Mouse (Mus musculus): ENCODE data around the gene Itpkb.
"Not testable (repeated sequence)": the region's sequence is repeated elsewhere in the genome, so short reads cannot be mapped to it uniquely, and the experiment has no call there.

The Itpkb gene

DNA sequence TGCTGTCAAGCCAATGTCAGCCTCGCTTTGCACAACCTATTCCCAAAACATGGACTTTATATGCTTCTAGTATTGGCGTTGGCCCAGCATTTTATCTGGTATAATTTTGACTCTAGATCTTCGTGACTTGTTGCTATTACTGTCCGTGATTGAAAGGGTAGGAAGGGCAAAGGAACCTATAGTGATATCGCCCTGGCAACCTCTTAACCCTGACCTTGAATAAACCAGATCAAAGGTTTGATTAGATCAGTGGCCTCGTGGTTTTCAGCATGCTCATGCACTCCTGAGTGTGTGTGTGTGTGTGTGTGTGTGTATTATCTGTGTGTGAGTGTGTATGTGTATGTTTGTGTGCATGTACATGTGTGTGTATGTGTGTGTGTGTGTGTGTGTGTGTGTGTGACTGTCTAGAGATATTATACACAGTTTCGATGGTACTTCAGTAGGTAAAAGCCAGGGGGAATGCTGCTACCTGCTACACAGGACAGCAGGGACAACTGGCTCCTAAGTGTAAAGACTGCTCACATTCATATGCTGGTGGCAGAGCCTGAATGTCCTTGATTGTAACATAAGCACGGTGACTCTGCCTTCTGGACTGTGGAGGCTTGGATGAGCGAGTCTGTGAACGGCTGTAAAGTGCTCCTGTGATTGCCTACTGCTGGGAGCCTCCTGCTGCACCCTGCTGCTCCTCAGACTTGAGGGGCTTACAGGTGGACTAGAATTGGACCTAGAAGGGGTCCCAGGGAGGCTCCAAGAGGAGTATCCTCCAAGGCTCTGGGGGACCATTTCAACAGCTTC is 40.8 kb downstream of the Itpkb start:
- DNase-seq: no peak

DNA sequence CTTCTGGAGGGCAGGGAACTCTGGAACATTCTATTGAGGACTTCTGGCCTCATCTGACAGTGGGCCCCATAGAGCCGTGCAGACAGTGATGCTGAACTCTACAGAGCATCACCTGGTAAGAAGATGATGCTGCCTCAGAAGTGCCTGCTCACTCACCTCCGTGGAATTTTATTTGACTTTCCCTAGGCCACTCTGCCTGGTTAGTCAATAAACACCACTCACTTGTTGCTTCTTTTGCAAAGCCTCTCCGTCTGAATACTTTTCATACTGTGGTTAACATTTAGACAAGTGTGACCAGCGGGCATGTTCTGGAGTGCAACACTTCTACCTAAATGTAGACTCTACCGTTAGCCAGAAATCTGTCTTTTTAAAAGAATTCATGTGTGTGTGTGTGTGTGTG is 42.0 kb downstream of the Itpkb start:
- not testable (repeated sequence) for DNase-seq

DNA sequence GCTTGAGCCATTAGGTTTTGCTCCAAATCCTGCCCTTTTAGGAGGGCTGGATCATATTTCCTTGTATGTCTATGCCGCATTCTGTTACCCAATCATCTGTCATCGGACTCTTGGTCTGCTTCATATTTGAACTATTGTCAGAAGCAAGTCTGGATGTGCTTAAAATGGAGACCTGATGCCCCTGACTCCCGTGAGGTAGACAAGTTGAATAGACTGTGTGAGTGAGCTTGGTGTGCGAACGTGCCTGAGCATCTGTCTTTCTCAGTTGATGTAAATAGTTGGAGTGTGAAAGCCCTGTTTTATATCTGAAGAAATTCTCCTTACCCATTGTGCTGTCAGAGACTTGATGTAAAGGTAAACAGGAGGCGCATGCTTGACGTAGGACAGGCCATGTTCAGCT is 46.3 kb downstream of the Itpkb start:
- DNase-seq: no peak

DNA sequence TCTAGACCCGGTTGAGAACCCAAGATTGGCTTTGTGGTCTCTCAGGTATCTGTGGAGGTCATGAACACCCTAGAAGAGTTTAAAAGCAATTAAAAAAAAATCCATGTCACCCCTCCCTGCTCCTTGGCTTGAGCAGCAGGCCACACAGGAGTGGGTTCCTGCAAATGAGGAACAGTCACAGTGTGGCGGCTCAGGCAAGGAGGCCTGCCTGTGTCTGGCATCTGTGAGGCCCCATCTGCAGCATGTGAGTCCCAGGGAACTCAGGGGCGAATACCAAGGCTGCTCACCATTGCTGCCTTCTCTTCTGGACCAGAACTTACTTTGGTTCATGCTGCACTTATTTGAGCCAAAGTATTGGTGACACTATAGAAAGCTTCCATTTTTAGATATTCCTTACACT is 49.3 kb downstream of the Itpkb start:
- no peak for DNase-seq

DNA sequence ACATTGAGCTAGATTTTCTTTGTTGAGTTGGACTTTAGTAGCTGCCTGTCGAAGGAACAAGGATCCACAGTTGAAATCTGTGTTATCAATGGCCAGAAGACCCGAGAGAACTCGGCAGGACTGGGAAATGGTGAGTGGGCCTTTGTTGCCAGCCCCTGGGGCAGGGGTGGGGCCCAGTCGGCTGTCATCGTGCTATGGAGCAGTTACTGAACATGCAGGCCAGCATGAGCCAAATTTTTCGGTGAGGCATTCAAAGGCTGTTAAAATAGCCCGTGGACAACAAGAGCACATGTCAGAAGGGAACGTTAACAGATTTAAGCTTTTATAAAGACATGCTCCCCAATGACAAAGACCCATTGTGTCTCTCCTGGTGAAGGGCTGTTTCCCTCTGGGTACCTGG is 52.1 kb downstream of the Itpkb start:
- DNase-seq: no peak

DNA sequence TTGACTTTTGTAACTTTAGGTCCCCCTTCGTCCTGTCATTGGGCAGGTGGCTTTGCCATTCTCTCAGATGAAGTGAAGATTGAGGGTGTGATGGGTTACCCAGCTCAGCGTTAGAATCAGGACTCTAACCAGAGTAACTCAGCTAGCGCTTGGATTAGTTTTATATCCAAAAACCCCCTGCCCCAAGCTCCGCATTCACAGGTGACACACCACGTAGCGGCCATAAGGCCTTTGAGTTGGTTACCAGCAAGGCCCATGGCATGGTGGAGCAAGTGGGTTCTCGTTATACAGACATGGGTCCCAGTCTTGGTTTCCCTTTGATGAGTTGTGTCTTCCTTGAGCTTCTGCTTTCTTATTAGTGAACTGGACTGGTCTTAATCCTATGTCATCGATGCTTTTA is 53.6 kb downstream of the Itpkb start:
- DNase-seq: no peak

DNA sequence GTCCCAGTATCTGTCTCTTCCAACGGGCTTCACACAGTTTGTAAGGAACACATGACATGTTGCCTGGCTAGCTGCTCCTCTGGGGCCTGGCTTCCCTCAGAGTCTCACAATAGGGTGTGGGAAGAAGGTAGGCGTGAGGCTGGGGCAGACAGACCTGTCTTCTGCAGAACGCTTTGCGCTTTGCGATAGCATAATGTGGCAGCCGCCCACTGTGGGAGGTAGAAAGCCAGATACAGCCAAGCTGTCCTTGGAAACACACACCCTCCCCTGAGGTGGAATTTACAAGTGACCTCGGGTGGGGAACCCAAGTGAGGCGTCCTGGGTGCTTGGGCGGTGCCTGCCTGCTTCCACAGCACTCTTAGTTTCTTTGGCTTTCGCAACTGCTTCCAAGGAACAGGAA is 54.2 kb downstream of the Itpkb start:
- DNase-seq: no peak

DNA sequence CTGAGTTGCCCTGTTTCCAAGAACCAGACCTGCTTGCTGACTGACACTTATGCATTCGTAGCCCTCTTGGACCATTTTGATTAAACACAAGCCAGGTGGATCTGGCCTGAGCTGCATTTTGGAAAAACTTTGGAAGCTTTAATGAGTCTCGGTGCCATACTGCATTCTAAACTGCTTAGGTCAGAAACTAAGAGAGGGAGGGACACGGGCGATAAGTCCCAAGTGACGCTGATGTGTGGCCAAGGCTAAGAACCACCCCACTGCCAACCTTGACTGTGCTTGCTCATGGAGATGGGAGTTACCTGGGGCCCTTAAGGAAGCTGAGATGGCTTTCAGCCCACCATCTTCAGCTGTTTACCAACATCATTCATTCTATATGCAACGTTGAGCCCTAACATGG is 55.0 kb downstream of the Itpkb start:
- no peak for DNase-seq

DNA sequence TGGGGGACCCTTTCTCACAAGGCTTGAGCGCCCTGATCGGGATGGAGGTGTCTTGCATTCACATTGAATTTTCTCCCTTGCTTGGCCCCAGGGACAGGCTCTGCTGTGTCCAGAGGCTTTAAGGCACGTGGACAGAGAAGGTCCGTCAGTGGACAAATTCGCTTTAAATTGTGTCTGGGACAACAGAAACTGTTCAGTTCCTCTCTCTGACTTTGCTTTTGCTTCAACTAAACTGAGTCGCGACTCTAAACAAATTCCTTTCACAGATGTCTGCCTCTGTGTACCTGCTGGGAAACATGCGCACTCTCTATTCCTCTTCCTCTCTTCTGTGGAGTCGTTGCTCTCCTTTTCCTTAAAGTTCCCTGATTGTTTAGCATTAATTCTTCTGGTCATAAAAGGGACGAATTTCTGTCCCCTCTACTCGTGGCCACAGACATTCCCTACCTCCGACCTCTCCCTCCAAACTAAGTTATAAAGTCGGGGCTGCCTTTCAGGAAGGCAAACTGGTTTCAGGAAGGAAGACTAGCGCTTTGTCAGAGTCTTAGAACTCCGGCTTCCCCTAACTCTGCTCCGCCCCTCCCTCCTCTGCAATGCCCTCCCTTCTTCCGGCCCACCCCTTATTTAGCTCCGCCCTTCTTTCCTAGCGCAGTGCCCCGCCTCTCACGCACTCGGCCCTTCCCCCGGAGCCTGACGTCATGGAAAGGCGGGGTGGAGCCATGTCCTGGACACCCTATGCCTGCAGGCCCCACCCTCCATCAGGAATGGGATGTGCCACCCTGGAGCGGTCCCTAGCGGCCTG is 56.9 kb downstream of the Itpkb start:
- peak; percentile 97 to 98 for DNase-seq

DNA sequence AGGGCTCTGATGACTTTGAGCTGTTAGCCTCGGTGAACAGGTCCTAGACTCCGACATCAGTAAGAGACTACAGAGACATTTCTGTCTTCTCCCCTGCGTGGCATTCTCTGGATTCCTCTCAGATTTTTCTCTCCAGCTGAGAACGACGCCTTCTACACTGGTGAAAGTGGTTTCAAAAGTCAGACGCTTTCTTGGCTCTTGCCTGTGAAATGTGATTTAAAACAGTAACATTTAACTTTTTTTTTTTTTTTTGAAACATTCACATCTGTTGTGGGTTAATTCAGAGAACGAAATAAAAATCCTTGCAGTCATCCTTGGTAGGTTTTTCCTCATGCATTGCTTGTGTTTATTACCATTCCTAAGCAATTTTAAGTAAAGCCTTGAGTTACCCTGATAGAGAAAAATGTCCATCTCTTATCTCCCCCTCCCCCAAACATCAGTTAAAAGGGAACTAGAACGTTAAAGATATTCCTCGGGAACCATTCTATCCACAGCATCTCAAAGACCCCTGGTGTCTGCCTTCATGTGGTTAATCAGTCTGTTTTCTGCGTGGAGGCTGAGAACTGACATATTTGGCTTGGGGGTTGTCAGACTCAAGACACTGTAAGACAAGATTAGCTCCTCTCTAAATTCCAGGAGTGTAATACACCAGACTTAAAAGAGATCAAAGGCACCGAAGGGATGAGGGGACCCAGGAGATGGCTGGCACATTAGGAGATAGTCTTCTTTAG is 57.6 kb downstream of the Itpkb start:
- peak in 1 of 2 experiments; percentile 6 for DNase-seq

DNA sequence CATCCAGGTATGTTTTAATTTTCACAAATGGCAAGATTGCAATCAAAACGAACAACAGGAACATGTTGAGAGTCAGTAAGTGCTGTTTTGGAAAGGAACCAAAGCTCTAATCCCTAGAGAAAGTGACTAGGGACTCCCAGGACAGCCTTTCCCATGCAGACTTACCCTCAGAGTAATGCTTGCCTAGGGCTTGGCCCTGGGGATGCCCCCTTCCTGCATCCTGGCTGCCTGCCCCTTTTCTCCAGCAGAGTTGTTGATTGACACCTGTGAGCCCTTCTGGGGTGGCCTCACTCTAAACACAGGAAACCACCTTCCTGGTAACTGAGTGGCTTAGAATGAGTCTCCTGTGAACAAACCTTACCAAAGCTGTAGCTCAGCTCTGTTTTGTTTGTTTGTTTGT is 58.2 kb downstream of the Itpkb start:
- no peak for DNase-seq

DNA sequence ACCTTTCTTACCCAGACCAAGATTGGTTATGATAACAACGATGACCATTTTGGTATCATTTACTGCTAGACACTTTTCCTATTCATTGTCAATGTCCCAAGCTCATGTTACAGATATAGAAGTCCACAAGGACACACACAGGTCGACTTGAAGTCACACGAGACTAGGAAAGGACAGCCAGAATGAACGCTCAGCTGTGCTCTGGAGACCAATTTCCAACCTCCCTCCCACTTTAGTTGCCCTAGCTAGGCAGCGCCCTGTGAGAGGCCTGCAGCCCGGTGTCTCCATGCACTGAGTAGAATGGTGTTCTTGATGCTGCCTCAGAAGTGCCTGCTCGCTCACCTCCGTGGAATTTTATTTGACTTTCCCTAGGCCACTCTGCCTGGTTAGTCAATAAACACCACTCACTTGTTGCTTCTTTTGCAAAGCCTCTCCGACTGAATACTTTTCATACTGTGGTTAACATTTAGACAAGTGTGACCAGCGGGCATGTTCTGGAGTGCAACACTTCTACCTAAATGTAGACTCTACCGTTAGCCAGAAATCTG is 59.0 kb downstream of the Itpkb start:
- not testable (repeated sequence) for DNase-seq

DNA sequence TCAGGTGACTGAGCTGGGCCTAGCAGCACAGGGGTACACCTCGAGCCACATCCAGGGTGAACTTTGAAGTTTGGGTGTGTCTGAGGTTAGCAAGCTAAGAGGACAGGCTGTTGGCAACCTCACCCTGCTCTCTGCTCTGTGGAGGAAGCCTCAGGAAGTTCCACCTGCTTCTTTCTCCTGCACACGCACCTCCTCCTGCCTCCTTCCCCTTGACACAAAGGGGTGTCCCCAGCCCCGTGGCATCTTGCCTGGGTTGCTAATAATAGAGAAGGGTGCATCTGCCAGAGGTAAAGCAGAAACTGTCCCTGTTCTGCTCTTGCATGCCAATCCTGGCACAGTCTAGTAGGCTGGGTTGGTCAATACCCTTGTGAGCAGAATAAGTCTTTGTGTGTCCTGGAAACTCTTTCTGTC is 60.0 kb downstream of the Itpkb start:
- DNase-seq: peak; percentile 37 to 41

DNA sequence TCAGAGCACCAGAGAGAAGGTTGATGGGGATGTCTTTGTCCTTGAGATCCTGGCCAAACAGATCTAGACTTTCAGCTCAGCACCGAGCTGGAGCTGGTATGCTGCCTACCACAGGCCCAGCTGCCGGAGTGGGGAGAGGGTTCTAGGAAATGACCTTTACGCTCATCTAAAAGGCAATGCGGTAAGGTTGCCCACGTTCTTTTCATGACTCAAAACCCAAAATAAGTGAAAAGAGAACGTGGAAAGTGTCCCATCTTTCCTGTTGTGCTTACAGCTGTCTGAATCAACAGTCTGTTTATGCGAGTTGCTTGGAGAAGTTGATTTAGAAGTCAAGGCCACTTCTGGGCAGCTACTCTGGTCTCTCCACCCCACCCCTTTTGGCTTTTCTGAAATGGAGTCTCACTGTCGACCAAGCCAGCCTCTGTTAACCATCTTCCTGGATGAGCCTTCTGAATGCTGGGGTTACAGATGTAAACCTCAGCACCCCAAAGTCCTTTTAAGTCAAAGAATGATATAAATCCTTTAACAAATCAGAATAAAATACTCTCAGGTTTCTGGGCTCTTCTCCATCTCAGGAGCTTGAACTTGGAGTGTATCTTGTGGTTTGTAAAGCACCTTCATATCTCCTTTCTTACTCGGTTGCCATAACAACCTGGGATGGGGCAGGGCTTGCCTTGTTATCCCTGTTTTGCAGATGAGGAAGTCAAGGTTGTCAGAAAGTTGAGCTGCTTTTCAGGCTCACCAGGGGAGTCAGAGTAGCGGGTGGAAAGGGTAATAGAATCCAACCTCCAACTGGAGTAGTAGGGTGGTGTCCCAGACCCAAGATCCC is 60.7 kb downstream of the Itpkb start:
- DNase-seq: no peak

DNA sequence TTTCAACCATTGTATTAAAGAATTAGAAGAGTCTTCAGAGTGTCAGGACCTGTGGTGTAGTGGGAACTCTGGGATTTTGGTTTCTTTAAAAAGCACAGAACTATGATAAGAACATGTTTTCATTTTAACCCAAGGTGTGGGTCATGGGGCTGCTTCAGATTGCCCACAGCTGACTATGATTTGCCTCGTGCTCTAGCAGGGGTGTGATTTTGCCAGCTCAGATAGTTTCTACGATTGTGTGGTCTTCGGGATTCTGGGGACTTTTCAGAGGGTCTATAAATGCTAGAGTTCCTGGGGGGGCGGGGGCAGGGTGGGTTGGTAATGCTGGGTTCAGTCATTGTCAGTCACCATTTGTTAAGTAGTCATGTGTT is 61.3 kb downstream of the Itpkb start:
- no peak for DNase-seq

DNA sequence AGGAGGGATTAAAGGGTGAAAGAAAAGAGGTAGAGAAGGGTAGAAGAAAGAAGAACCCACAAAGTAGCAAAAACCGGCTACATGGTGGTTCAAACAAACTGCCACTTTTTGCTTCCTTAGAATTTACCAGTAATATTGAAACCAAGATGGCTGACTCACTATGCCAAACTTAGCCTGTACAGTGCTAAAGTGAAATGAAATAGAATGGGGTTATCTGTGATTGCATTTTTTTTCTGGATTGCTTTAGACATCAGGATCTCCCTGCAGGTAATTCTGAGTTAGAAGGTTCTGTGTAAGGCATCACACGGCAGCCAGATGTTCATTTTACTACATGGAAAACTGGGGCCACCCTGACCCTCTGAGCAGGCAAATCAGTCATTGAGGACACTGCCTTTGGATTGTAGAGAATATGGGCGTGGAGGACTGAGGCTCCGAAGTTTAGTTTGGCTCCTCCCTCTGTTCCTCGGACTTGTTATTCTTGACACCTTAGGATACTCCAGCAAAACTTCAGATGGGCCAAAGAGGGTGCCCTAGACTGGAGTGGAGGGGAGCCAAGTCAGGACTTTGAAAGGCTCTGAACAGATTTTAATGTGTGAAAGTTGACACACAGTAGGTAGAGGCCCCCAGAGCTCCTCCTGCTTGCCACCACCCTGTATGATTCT is 62.0 kb downstream of the Itpkb start:
- DNase-seq: no peak

DNA sequence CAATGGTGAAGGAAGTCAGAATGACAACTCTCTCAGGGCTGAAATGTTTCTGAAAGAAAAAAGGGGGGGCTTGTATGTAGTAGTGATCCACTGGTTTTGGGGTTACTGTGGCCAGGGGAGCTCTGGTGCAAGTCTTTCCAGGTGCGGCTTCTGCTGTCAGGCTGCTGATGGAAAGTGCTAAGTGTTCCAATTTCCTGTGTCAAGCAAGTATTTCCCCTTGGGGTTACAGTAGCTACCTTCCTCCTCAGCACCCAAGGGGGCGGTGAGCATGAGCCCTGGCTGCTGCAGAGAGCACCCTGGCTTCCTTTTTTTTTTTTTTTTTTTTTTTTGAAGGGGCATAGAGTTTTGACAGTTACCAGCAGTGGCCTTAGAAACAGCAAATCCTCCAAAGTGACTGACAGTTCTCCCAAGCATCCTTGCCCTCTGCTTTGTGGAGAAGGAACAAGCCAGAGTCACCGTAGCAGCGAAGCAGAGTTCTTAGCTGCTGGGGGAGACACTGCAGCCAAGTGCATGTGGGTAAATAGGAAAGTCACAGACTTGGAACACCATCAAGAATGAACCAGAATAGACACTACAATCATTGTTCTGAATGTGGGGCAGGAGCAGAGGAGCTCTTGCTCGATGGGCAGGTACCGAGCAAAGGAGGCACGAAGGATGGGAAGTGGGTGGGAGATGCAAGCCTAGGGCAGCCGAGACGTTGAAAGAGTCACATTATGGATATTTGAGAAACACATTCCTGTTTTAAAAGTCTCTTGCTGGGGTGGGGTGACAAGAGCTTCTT is 62.9 kb downstream of the Itpkb start:
- peak in 1 of 2 experiments; percentile 67 for DNase-seq

DNA sequence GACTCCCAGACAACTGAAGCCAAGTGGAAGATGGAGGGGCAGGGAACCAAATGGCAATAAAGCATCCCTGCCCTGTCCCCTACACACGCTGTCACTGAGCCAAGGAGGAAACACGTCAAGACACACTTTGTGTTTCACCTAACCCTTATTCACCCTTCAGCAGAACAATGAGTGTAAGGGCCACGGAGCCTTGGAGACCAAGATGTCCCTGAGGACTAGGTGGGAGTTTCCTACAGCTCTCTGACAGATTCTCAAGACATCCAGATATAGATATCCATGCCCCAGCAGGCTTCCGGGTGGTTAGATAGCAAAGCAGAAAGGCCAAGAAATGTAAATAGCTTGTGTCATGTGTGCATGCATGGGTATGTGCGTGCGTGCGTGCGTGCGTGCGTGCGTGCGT is 63.6 kb downstream of the Itpkb start:
- no peak for DNase-seq

DNA sequence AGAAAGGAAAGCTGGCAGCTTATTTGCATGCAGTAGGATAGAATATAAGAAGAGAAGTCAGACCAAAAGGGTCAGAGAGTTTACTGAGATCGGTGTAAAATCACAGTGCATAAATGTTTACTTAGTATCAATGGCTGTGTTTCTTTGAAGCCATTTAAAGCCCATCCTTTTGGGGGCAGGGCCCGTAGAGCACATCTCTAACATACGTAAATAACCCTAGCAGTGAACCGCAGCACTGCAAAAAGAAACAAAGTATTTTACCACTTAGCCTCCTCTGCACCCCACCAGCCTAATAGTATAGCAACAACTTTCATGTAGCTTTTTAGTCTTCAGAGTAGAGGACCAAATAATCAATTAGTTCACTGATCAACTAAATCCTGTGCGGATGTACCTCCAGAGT is 67.4 kb downstream of the Itpkb start:
- no peak for DNase-seq

DNA sequence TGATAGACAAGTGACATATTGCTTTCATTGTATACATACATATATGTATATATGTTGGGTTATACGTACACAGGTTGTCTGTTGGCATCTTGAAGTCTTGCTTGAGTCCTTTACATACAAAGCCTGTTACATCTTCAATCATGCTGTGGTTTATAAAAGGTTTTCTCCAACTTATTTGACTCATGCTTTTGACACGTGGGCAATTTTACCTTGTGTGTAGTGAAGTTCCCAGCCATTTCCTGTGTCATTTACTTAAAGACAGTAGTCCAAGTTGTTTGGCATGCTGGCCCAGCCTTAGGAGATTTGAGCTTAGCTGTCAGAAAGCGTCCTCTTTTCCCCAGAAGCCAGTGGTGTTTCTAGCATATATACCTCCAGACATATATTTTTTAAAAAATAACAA is 68.2 kb downstream of the Itpkb start:
- no peak for DNase-seq

Measured in spleen, adult 18-20 months (tissue).